ENCODE assay signal across 8 mouse cellular contexts in the genomic region with DNA sequence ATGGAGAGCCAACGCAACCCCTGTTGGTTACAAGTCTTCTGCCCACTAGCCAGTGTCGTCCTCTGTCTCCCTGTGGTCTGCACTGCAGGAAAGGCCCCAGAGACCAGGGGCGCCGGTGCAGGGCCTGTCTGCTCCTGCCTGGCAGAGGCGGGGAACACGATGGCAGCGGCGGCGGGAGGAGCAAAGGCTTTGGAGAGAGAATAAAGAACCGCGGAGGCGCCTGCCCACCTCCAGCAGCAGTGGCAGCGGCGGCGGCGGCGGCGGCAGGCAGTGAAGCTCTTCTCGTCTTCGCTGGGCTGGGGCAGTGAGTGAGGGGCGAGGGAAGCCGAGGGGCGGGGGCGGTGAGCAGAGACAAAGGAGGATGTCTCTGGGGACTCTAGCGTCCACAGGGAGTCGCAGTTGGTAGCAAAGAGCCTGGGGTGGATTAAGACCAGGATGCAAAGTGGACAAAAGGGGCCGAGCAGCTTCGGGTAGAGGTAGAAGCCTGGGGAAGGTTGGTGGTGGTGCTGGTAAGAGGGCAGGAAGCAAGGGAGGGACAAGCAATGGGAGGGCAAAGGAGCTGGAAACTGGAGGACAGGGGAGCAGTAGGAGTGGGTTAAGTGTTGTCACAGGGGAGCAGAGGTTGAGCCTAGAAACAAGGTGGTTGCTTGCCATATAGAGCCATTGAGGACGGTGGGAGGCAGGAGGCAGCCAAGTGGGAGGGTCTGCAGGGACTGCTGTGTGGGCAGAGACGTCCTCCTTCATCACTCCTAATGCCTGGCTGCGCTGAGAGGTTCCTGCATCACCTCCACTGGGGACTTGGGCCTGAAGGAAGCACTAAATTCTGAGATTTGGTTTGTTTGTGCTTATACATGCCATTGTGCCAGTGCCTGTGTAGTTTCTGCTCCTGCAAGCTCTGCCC. TPM values are rescaled to one million over a fixed set of nuclear protein-coding genes. Genes with fewer than 3 reads are reported as not detected.
A peak's percentile ranks its signal among the peaks of the same experiment; 100 is the strongest.
DNase-seq lines count a peak whose midpoint lies in the region; ATAC-seq and TF ChIP-seq lines count a peak whose summit lies in the region.

No protein-coding gene starts in this region.

- H3K27ac ChIP-seq in cerebellum, adult 2 months (ENCODE audit: insufficient read depth, low read length): no peak overlapping the region
- H3K27ac ChIP-seq in intestine, embryonic 16.5 days (ENCODE audit: low read length): no peak overlapping the region

- 22% methylated on average over 31 of the region's 31 CpGs for WGBS in cerebellum, adult 2 months
- whole genome bisulfite sequencing in intestine, embryonic 16.5 days: 30% methylated on average over 31 of the region's 31 CpGs

- H3K27me3 ChIP-seq in cerebellum, adult 2 months (ENCODE audit: control insufficient read depth, insufficient read depth, low read length): no peaks in the 10 kb centered on the region
- no peaks in the 10 kb centered on the region for H3K27me3 ChIP-seq in intestine, embryonic 16.5 days (replicated peaks; ENCODE audit: control insufficient read depth, insufficient read depth, low read length)

- peaks cover 9% of the 10 kb centered on the region for H3K36me3 ChIP-seq in intestine, embryonic 16.5 days (ENCODE audit: control insufficient read depth, insufficient read depth, low read length)

- no peak for ATAC-seq in intestine, embryonic 16.5 days

- no peak for TF ChIP-seq CTCF in cerebellum, adult 2 months (IDR thresholded peaks at IDR 0.05; ENCODE audit: borderline replicate concordance, insufficient read depth, low read depth, low read length)

- H3K9me3 ChIP-seq in intestine, embryonic 16.5 days (ENCODE audit: control insufficient read depth, low read length): no peaks in the 10 kb centered on the region

- H3K4me2 ChIP-seq in intestine, embryonic 16.5 days (ENCODE audit: low read depth, low read length): peak overlapping the region; percentile 9; the same call in 1 of the 2 replicates

- peak overlapping the region; percentile 57 for H3K9ac ChIP-seq in intestine, embryonic 16.5 days (ENCODE audit: low read depth, low read length)

- no peak for TF ChIP-seq POLR2A in cerebellum, adult 2 months (IDR thresholded peaks at IDR 0.05; ENCODE audit: borderline replicate concordance, insufficient read depth, low read length)

- peak; percentile 39 to 53 for DNase-seq in cerebellum, adult 2 months
- no peak for DNase-seq in cerebellum, adult 9-11 months
- peak; percentile 3 for DNase-seq in thymus, postnatal 25 days
- no peak for DNase-seq in thymus, postnatal 10 days (ENCODE audit: low spot score in 2 of 2)
- peak; percentile 12 for DNase-seq in lung, postnatal 14 days
- DNase-seq in right cerebral cortex, postnatal 36 days (ENCODE audit: low spot score in 2 of 2): peak; percentile 45 to 59
- DNase-seq in yolk sac, embryonic 10.5 days (ENCODE audit: low spot score): no peak

- peak overlapping the region; percentile 51 for H3K4me3 ChIP-seq in cerebellum, adult 2 months (replicated peaks; ENCODE audit: insufficient read depth, low read depth, low read length)
- peak overlapping the region; percentile 11 for H3K4me3 ChIP-seq in intestine, embryonic 16.5 days (ENCODE audit: low read length)

- peaks cover 5% of the 10 kb centered on the region; the same call in 1 of the 2 replicates for H3K4me1 ChIP-seq in cerebellum, adult 2 months (ENCODE audit: control insufficient read depth, insufficient read depth, low read length)
- peaks cover 45% of the 10 kb centered on the region for H3K4me1 ChIP-seq in intestine, embryonic 16.5 days (ENCODE audit: control insufficient read depth, insufficient read depth, low read length)

RNA-seq across cellular contexts. Expression of a gene that starts 11.1 kb away (rescaled TPM):
- polyA plus RNA-seq in cerebellum, adult 2 months (2012; rRNA removed): 109 and 111 TPM in 2 replicates
- 35.9 and 38.0 TPM in 2 replicates for polyA plus RNA-seq in intestine, embryonic 16.5 days (2015; fragmentation: Nextera tagmentation; extraction: Ambion mirVana)

RNA-seq across cellular contexts. Expression of a gene that starts 14.4 kb away (rescaled TPM):
- polyA plus RNA-seq in cerebellum, adult 2 months (2012; rRNA removed): 3.5 and 4.8 TPM in 2 replicates
- 1.8 and 2.9 TPM in 2 replicates for polyA plus RNA-seq in intestine, embryonic 16.5 days (2015; fragmentation: Nextera tagmentation; extraction: Ambion mirVana)

RNA-seq across cellular contexts. Expression of a gene that starts 16.9 kb away (rescaled TPM):
- polyA plus RNA-seq in cerebellum, adult 2 months (2012; rRNA removed): 6.6 and 6.8 TPM in 2 replicates
- 2.1 and 2.3 TPM in 2 replicates for polyA plus RNA-seq in intestine, embryonic 16.5 days (2015; fragmentation: Nextera tagmentation; extraction: Ambion mirVana)

RNA-seq across cellular contexts. Expression of a gene that starts 29.5 kb away (rescaled TPM):
- 1.3 and 1.4 TPM in 2 replicates for polyA plus RNA-seq in cerebellum, adult 2 months (2012; rRNA removed)
- polyA plus RNA-seq in intestine, embryonic 16.5 days (2015; fragmentation: Nextera tagmentation; extraction: Ambion mirVana): 0.20 and 0.35 TPM in 2 replicates

RNA-seq across cellular contexts. Expression of a gene that starts 48.5 kb away (rescaled TPM):
- polyA plus RNA-seq in cerebellum, adult 2 months (2012; rRNA removed): 93.4 and 101 TPM in 2 replicates
- 11.7 and 13.8 TPM in 2 replicates for polyA plus RNA-seq in intestine, embryonic 16.5 days (2015; fragmentation: Nextera tagmentation; extraction: Ambion mirVana)

Comparison
In these comparisons a context has a peak if more than half of its experiments do, and no peak if none do; other contexts are left out.
1. DNase-seq: peak in cerebellum, adult 2 months (2 of 2), thymus, postnatal 25 days (single experiment), lung, postnatal 14 days (single experiment) and right cerebral cortex, postnatal 36 days (2 of 2); none in cerebellum, adult 9-11 months (single experiment), thymus, postnatal 10 days (0 of 2) and yolk sac, embryonic 10.5 days (single experiment).